Mouse (Mus musculus): ENCODE results near the gene Iyd. TPM values are rescaled to one million over a fixed set of nuclear protein-coding genes. Genes with fewer than 3 reads are reported as not detected.

Iyd gene
- total and polyA plus RNA-seq, 2 experiments from 2014 or later = 0.16 to 0.79 TPM

- WGBS = 91% methylated on average over 3 of the region's 3 CpGs
- DNase-seq (ENCODE audit: low spot score) (no peak), ATAC-seq (ENCODE audit: low FRiP score) (no peak)
Observed at GRCm38 (mm10) chr10:3590632-3591031, 50.6 kb downstream of the Iyd start.

GRCm38 (mm10) chr10:3591790-3592189, 51.8 kb downstream of the Iyd start:
- Histone ChIP-seq H3K9ac (replicated peaks; ENCODE audit: low read length, poor library complexity, severe bottlenecking) (no peak overlapping the region), H3K27me3 (ENCODE audit: insufficient read depth, low read length) (no peaks in the 10 kb centered on the region), H3K4me2 (ENCODE audit: low read depth, low read length, poor library complexity, severe bottlenecking) (no peak overlapping the region), H3K4me1 (ENCODE audit: insufficient read depth, low read length) (no peaks in the 10 kb centered on the region), H3K9me3 (ENCODE audit: low read length) (no peaks in the 10 kb centered on the region), H3K4me3 (ENCODE audit: low read depth, low read length) (no peak overlapping the region), H3K27ac (ENCODE audit: low read depth, low read length) (no peak overlapping the region), H3K36me3 (ENCODE audit: insufficient read depth, low read length) (no peaks in the 10 kb centered on the region)
- DNase-seq (ENCODE audit: low spot score) (peak; percentile 2), ATAC-seq (ENCODE audit: low FRiP score) (no peak)
- WGBS = 12% methylated on average over 3 of the region's 3 CpGs
- TF ChIP-seq CTCF (IDR thresholded peaks at IDR 0.05) = no peak

More at GRCm38 (mm10) chr10:3590632-3591031, 50.6 kb downstream of the Iyd start:
- Histone ChIP-seq H3K9ac (replicated peaks; ENCODE audit: low read length, poor library complexity, severe bottlenecking) (no peak overlapping the region), H3K4me3 (ENCODE audit: low read depth, low read length) (no peak overlapping the region), H3K27me3 (ENCODE audit: insufficient read depth, low read length) (no peaks in the 10 kb centered on the region), H3K4me1 (ENCODE audit: insufficient read depth, low read length) (no peaks in the 10 kb centered on the region), H3K36me3 (ENCODE audit: insufficient read depth, low read length) (no peaks in the 10 kb centered on the region), H3K9me3 (ENCODE audit: low read length) (no peaks in the 10 kb centered on the region), H3K4me2 (ENCODE audit: low read depth, low read length, poor library complexity, severe bottlenecking) (no peak overlapping the region), H3K27ac (ENCODE audit: low read depth, low read length) (no peak overlapping the region)
- no peak for TF ChIP-seq CTCF (IDR thresholded peaks at IDR 0.05)

GRCm38 (mm10) chr10:3596697-3597096, 56.7 kb downstream of the Iyd start:
- ATAC-seq (ENCODE audit: low FRiP score) (no peak), DNase-seq (ENCODE audit: low spot score) (peak; percentile 2)
- no peak overlapping the region for H3K4me2 ChIP-seq (ENCODE audit: low read depth, low read length, poor library complexity, severe bottlenecking)
- no peak overlapping the region for H3K4me3 ChIP-seq (ENCODE audit: low read depth, low read length)
- H3K9ac ChIP-seq (replicated peaks; ENCODE audit: low read length, poor library complexity, severe bottlenecking) = no peak overlapping the region
- 59% methylated on average over 2 of the region's 2 CpGs for WGBS
- H3K36me3 ChIP-seq (ENCODE audit: insufficient read depth, low read length) = no peaks in the 10 kb centered on the region
- H3K9me3 ChIP-seq (ENCODE audit: low read length) = no peaks in the 10 kb centered on the region
- TF ChIP-seq CTCF (IDR thresholded peaks at IDR 0.05) = no peak
- no peak overlapping the region for H3K27ac ChIP-seq (ENCODE audit: low read depth, low read length)
- no peaks in the 10 kb centered on the region for H3K27me3 ChIP-seq (ENCODE audit: insufficient read depth, low read length)
- no peaks in the 10 kb centered on the region for H3K4me1 ChIP-seq (ENCODE audit: insufficient read depth, low read length)

GRCm38 (mm10) chr10:3597760-3598159, 57.7 kb downstream of the Iyd start:
- H3K27me3 ChIP-seq (ENCODE audit: insufficient read depth, low read length) = no peaks in the 10 kb centered on the region

More at GRCm38 (mm10) chr10:3597760-3598159, 57.7 kb downstream of the Iyd start:
- no peak overlapping the region for H3K4me3 ChIP-seq (ENCODE audit: low read depth, low read length)
- no peak overlapping the region for H3K9ac ChIP-seq (replicated peaks; ENCODE audit: low read length, poor library complexity, severe bottlenecking)
- no peaks in the 10 kb centered on the region for H3K4me1 ChIP-seq (ENCODE audit: insufficient read depth, low read length)
- DNase-seq (ENCODE audit: low spot score) (no peak), ATAC-seq (ENCODE audit: low FRiP score) (no peak)
- no peak overlapping the region for H3K4me2 ChIP-seq (ENCODE audit: low read depth, low read length, poor library complexity, severe bottlenecking)
- no peak for TF ChIP-seq CTCF (IDR thresholded peaks at IDR 0.05)
- 97% methylated on average over 3 of the region's 3 CpGs for WGBS
- no peak overlapping the region for H3K27ac ChIP-seq (ENCODE audit: low read depth, low read length)
- H3K9me3 ChIP-seq (ENCODE audit: low read length) = no peaks in the 10 kb centered on the region
- no peaks in the 10 kb centered on the region for H3K36me3 ChIP-seq (ENCODE audit: insufficient read depth, low read length)

Other genes with a start within 250 kb of the Iyd start
- 62.1 and 66.5 TPM in 2 replicates for gene Ppp1r14c, start 174.2 kb upstream of the Iyd start, total RNA-seq (2014; rRNA removed)
- gene Ppp1r14c, start 174.2 kb upstream of the Iyd start, polyA plus RNA-seq (2015; fragmentation: Nextera tagmentation; extraction: Ambion mirVana) = 70.3 and 72.1 TPM in 2 replicates
- gene Plekhg1, start 200.1 kb downstream of the Iyd start, total RNA-seq (2014; rRNA removed) = 14.9 and 17.1 TPM in 2 replicates
- gene Plekhg1, start 200.1 kb downstream of the Iyd start, polyA plus RNA-seq (2015; fragmentation: Nextera tagmentation; extraction: Ambion mirVana) = 4.7 and 5.7 TPM in 2 replicates